In the genomic region with DNA sequence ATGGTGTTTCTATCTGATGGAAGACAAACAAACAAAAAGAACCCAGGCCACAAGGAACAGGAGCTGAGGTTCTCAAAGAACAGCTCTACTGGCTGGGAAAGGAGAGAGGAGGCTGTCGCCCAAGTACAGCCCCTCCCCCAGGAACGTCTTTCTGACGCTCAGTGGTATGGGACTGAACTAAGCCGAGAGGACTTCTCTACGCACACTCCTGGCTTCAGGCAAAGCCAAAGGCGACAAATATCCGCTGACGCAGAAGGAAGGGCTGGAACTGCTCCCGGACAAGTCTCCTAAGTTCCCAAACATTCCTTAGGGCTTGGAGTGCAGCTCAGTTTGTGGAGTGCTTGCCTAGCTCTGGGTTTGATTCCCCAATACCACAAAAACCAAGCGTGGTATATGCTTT, we compare ENCODE assay signal across 8 mouse cellular contexts. TPM values are rescaled to one million over a fixed set of nuclear protein-coding genes. Genes with fewer than 3 reads are reported as not detected.
DNase-seq lines count a peak whose midpoint lies in the region; ATAC-seq lines count a peak whose summit lies in the region.

No protein-coding gene starts in this region.

- no peak overlapping the region for H3K4me3 ChIP-seq in embryonic facial prominence, embryonic 15.5 days (replicated peaks)
- H3K4me3 ChIP-seq in heart, embryonic 15.5 days = no peak overlapping the region

- peaks cover 26% of the 10 kb centered on the region for H3K4me1 ChIP-seq in embryonic facial prominence, embryonic 15.5 days
- H3K4me1 ChIP-seq in heart, embryonic 15.5 days (replicated peaks) = peaks cover 34% of the 10 kb centered on the region

- ATAC-seq in embryonic facial prominence, embryonic 15.5 days (ENCODE audit: insufficient number of reproducible peaks, low FRiP score, low TSS enrichment, low read depth) = peak; percentile 81
- peak; percentile 87 for ATAC-seq in heart, embryonic 15.5 days (replicated peaks; ENCODE audit: insufficient number of reproducible peaks, insufficient read depth, low FRiP score, low read depth)
- ATAC-seq in megakaryocyte, adult 5-6 weeks (ENCODE audit: poor library complexity, severe bottlenecking) = peak; percentile 31; the same call in 1 of the 2 replicates

- no peaks in the 10 kb centered on the region for H3K27me3 ChIP-seq in embryonic facial prominence, embryonic 15.5 days
- H3K27me3 ChIP-seq in heart, embryonic 15.5 days = no peaks in the 10 kb centered on the region

- DNase-seq in Muller cell, postnatal 12 days (ENCODE audit: inconsistent ontology term) = peak; percentile 93
- DNase-seq in adipocyte (ENCODE audit: low spot score) = peak; percentile 95
- peak; percentile 82 to 88 for DNase-seq in kidney, postnatal 4 days
- DNase-seq in urinary bladder, postnatal 25 days (ENCODE audit: low spot score) = peak; percentile 61
- DNase-seq in thymus, postnatal 0 days (ENCODE audit: low spot score) = no peak

- H3K9ac ChIP-seq in embryonic facial prominence, embryonic 15.5 days = no peak overlapping the region
- H3K9ac ChIP-seq in heart, embryonic 15.5 days = no peak overlapping the region

- peak overlapping the region; percentile 80 for H3K27ac ChIP-seq in embryonic facial prominence, embryonic 15.5 days (replicated peaks)
- H3K27ac ChIP-seq in heart, embryonic 15.5 days = peak overlapping the region; percentile 95

- H3K36me3 ChIP-seq in embryonic facial prominence, embryonic 15.5 days = peaks cover 17% of the 10 kb centered on the region; the same call in 1 of the 2 replicates
- H3K36me3 ChIP-seq in heart, embryonic 15.5 days = no peaks in the 10 kb centered on the region; the same call in 1 of the 2 replicates

- WGBS in embryonic facial prominence, embryonic 15.5 days = 11% methylated on average over 10 of the region's 10 CpGs
- WGBS in heart, embryonic 15.5 days = 6% methylated on average over 10 of the region's 10 CpGs

- H3K4me2 ChIP-seq in embryonic facial prominence, embryonic 15.5 days (replicated peaks) = no peak overlapping the region
- peak overlapping the region; percentile 48 for H3K4me2 ChIP-seq in heart, embryonic 15.5 days

- no peaks in the 10 kb centered on the region for H3K9me3 ChIP-seq in embryonic facial prominence, embryonic 15.5 days (replicated peaks)
- no peaks in the 10 kb centered on the region for H3K9me3 ChIP-seq in heart, embryonic 15.5 days (replicated peaks)

RNA-seq across cellular contexts. Expression of a gene that starts 37.7 kb away (rescaled TPM):
- polyA plus RNA-seq in embryonic facial prominence, embryonic 15.5 days (2015; fragmentation: Nextera tagmentation; extraction: Ambion mirVana) = 73.3 and 75.7 TPM in 2 replicates
- polyA plus RNA-seq in heart, embryonic 15.5 days (2015; fragmentation: Nextera tagmentation; extraction: Ambion mirVana) = 36.3 and 46.4 TPM in 2 replicates
- total RNA-seq in megakaryocyte, adult 5-6 weeks (2015) = 49.7 and 49.8 TPM in 2 replicates
- 60.0 and 61.4 TPM in 2 replicates for total RNA-seq in megakaryocyte, adult 5-6 weeks (2017)
- 129 and 131 TPM in 2 replicates for polyA plus RNA-seq in thymus, postnatal 0 days (2015; fragmentation: Nextera tagmentation; extraction: Ambion mirVana)

Comparison
In these comparisons a context has a peak if more than half of its experiments do, and no peak if none do; other contexts are left out.
1. ATAC-seq: peak in every context shown above with its lines; median percentile 87 in heart, embryonic 15.5 days; 81 in embryonic facial prominence, embryonic 15.5 days; 31 in megakaryocyte, adult 5-6 weeks.